Mouse (Mus musculus): Measurements from ENCODE around the gene Rhbdf1.

DNA sequence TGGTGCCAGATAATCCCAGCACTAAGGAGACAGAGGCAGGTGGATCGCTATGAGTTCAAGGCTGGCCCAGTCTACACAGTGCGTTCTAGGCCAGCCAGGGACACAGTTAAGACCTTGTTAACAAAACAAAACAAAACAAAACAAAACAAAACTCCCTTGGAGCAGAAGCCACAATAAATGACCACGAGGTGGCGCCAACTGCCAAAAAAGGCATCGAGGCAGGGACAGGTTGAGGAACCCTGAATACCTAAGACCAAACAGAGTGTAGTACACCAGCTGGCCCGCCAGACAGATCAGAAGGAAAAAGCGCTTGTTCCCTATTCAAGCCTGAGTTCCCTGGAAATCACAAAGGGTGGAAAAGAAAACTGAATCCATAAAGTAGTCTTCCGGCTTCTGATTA, 5.2 kb downstream of the Rhbdf1 start:
- peak; percentile 73 for TF ChIP-seq CTCF (IDR thresholded peaks at IDR 0.05; ENCODE audit: low read depth, low read length)
- no peak for TF ChIP-seq POLR2A (IDR thresholded peaks at IDR 0.05; ENCODE audit: extremely low read depth, insufficient read depth, low read length)

Measured in liver, adult 2 months (tissue).